Mouse (Mus musculus) embryo, embryonic 10 days (tissue): ENCODE measurements around the gene Clca2.

ENCODE experiments used
- DNase-seq: peaks from one replicate; pipeline ENCODE4 v3.0.0-alpha.2; 2015; ENCODE audit warnings: low spot score

Gene Clca2

DNA sequence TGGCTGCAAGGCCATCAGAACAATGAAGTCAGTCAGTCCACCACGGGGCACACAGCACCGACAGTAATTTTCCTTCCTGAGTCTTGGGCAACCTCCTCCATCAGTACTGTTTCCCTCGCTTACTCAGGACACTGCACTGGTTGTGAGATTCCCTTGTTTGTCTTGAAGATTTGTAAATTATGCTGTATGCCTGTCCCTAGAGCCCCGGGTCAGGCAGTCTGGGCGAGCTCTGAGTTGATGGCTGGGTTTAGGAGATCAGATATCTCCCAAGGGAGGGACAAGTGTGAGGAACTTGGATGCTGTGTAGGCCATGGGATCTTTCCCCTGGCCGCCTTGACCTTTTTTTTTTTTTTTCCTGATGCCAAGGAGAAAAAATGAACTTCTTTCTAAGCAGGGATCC is at the start of gene Clca2:
Clca2 (minus strand) TSS at position 153 of the 400 bp plus-strand sequence.
- DNase-seq: no peak

DNA sequence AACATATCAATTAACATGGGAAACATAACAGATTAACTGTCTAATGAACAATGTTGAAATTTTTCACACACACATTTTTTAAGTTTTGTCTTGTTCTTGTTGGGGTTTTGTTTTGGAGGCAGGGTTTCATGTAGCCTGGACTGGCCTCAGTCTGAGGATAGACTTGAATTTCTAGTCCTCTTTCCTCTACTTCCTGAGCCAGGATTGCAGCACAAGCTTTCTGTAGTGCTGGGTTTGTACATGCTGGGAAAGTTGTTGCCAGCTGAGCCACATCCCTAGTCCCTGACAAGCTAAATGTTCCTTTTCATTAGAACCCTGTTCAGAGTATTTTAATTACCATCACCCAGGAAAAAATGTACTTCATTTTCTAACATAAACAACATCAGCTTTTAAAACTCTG is 48.7 kb upstream of the Clca2 start:
- no peak for DNase-seq

DNA sequence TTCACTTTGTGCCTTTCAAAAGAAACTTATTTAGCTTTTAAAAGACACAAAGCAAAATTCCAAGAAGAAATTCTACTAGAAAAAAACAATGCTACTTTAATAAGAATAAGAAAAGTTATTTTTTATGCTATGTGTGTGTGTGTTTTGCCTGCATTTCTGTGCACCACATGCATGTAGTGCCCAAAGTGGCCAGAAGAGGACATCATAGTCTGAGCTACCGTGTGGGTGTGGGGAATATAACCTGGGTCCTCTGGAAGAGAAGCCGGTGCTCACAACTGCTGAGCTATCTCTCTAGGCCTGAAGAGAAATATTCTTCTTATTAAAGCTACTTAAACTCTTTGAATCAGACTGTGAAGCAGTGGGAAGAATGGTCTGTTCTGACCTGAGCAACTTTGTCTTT is 48.2 kb upstream of the Clca2 start:
- peak; percentile 35 for DNase-seq

DNA sequence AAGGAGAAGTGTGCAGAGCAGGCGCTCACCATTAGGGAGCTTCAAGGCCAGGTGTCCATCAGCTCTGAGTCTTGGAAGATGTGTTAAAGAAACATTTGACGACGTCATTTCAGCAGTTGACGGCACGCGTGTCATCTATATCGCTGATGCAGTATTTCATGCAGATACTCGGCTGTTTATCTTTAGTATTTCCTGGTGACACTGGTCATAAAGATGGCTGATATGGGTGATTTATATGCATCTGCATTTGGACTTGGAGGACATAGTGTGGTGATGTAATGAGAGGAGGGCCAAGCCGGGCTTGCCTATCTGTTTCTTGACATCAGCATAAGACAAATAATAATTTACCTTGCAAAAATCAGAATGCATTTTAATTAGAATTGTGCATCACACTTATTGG is 47.6 kb upstream of the Clca2 start:
- DNase-seq: no peak

DNA sequence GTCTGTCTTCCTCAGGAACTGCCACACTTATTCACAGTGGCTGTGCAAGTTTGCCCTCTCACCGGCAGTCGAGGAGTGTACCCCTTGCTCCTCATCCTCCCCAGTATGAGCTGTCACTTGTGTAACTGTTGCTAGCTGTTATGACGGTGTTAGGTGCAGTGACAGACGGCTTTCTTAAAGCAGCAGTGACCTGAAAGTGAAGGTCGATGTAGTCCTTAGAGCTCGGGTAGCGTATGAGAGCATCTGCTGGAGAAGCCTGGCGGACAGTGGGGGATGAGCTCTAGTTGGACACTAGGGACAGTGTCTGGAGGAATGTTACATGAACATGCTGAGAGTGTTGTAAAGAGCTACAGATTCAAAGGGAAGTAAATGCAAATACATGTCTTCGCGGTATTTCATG is 44.6 kb upstream of the Clca2 start:
- DNase-seq: no peak

DNA sequence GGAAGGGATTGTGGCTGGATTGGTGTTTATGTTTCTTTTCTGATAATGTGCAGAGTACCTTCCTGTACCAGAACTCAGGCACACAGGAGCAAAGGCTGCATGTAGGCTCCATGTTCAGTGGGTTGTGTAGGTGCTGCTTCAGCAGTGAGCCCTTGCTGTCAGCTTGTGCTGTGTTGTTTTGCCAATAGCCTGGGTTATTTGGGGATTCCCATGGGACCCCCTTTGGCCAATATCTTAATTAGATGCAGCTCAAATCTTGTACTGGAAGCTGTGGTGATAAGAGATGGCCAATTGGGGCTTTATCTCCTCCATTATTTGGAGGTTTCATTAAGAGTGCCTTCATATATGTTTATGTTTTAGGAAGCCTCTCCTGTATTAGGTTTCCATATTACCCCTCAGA is 43.7 kb upstream of the Clca2 start:
- DNase-seq: no peak

DNA sequence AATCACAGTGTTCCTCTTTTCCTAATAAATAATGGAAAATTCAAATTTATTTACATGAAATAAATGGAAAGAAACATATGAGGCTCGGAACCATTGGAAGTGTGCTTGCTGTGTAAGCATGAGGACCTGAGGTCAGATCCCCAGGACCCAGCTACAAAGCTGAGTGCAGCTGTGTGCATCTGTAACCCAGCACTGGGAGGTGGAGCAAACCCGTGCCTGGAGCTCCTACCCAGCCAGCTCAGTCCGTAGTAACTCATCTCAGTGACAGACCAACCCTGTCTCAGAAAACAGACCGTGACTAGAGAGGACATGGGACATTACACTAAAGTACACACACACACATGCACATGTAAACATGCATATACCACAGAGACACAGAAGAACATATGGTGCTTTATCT is 41.0 kb upstream of the Clca2 start:
- no peak for DNase-seq

DNA sequence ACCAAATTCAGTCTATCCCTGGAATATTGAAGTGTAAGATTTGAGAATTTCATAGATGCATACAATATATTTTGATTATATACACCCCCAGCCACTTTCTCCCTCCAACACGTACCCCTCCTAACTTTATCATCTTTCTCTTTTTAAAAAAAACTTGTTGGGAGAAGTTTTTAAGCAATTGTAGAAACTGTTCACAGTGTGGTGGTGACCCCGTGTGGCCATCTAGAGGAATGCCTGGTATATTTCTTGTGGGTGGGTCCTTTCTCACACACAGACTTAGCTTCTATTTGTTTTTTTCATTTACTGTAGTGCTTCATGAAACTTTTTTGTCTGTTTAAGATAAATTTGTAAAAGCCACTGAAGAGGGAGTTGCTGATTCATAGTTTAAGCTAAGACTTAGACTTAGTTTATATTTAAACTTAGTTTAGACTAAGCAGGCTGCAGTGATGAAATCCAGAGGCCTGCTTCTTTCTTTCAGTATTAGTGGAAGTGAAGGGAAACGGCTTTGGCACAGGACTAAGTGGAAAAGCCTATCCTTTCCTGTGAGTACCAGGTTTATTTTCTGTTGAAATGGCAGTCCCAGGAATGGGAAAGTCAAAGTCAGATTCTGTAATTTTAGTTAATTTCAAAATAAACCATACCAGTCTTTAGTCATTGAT is 32.1 kb upstream of the Clca2 start:
- peak; percentile 70 for DNase-seq

DNA sequence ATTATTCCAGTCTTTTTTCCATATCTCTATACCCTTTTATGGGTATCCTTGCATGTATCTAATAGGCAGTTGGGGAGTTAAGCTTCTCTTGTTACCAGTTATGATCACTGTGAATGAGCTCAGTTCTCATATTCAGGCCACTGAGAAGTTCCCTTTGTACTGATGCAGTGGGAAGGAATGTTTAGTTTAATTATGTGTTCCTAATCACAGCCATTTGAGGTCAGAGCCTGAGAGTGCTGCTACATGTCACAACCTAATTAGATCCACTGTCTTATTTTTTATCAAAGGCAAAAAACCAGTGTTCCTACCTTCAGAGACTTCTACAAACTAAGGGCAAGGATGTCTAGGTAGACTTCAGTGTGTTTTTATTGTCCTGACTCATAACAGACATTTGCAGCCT is 30.1 kb upstream of the Clca2 start:
- DNase-seq: no peak

DNA sequence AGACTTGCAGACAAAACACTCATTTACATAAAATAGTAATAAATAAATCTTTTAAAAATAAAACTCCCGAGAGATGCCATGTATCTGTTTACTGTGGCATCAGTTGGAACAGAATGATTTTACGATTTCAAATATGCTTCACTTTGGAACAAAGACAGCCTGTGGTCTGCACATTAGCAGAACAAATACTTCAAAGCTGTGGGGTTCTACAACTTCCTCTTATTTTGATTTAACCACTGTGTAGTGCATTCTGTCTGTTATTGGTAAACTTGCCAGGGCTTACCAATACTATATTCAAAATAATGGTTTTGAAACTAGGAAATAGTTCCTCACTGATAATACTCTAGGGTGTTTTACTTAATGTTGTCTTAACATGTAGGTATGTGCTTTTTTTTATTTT is 27.4 kb upstream of the Clca2 start:
- no peak for DNase-seq

DNA sequence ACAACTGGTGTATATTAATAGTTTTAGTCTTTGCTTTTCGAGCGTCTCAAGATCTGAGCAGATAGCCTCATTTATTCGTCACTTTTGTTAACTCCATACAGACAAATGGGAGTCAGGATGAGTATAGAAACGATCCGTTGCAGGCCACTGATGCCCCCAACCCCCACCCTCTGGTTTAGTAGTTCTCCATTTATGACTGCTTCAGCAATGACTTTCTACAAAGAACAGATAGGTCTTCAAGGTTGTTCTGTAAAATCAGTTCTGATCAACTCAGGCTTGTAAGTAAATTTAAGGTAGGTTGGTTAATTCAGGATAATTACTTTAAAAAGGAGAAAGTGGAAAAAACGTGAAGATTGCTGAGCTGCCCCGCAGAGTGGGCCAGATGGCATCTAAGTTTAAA is 20.2 kb upstream of the Clca2 start:
- no peak for DNase-seq

DNA sequence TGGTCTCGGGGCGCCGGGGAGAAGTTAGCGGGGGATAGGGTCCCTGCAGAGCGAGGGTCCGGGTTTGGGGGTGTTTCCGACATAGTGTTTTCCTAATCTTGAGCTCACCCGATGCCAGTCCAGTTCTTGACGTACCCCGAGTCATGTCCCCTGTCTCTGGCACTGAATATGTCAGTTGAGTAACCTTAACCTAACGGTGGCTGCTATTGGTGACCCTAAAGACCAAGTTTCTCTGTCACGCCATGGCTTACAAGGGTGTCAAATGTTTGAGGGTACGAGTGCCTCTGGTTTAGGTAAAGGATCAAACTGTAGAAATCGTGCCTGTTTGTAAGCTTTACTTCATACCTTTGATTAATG is 19.7 kb upstream of the Clca2 start:
- DNase-seq: no peak

DNA sequence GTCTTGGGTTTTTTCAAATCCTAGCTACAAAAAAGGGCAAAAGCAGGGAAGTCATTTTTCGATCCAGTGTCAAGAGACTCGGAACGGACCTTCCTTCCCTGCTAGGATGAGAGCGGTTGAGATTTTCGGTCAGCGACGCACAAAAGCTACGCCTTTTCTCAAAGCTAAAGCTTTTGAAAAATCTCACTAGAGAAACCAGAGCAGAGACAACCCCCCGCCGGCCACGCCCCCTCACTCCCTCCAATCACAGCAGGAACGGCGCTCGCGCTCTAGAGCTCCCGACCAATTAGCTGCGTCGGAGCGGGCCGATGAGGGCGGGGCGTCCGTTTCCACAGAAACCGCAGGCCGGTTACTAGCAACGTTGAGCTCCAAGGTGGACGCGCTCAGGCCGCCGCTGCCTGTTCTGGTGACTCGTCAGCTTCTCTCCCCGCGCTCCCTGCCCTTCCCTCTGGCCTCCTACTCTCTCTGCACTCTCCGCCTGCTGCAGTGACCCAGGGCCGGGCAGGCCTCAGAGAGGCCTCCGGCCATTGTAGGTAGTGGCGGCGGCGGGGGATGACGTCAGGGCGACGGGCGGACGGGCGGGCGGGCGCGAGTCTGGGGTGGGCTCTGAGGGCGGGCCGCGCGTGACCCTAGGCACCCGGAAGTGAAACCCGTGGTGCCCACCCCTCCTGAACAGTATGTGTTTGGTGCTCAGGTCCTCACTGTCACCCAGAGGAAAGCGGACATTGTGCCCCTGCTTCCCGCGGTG is 19.2 kb upstream of the Clca2 start, which contains the start of gene Odf2l:
Odf2l (plus strand) TSS at position 335 of the 748 bp plus-strand sequence.
- DNase-seq: peak; percentile 96

DNA sequence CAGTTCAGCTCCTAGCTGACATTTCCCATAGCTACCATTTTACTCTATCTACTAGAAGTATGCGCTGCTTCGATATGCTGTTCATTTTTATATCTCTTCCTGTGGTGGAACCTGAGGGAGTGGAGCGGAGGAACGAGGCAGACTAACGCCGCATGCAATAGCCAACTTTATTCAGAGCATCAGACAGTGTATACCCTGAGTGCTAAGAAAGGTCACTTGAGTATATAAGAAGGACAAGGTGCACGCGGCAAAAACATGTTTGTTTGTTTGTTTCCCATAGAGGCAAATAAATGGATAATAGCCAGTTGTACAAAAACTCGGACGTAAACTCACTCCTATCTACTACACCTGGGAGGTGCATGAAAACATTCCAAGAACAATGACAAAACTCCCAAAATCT is 18.4 kb upstream of the Clca2 start:
- no peak for DNase-seq

DNA sequence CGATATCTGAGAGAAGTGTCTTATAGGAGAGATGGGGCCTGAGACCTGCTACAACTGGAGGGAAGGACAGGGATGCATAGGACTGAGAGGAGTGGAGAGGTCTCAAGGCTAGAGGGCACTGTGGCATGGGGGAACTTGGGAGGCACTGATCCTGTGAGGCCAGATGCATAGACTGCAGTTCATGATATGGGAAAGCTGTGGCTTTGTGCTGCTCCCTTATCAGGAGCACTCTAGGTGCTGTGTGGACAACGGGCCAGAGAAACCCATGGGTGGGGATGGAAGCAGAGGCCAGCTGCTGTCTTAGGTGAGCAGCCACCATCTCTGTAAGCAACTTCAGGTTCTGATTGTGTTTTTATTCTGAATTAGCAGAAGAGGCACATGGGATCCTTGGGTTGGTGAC is 15.9 kb upstream of the Clca2 start:
- DNase-seq: no peak

DNA sequence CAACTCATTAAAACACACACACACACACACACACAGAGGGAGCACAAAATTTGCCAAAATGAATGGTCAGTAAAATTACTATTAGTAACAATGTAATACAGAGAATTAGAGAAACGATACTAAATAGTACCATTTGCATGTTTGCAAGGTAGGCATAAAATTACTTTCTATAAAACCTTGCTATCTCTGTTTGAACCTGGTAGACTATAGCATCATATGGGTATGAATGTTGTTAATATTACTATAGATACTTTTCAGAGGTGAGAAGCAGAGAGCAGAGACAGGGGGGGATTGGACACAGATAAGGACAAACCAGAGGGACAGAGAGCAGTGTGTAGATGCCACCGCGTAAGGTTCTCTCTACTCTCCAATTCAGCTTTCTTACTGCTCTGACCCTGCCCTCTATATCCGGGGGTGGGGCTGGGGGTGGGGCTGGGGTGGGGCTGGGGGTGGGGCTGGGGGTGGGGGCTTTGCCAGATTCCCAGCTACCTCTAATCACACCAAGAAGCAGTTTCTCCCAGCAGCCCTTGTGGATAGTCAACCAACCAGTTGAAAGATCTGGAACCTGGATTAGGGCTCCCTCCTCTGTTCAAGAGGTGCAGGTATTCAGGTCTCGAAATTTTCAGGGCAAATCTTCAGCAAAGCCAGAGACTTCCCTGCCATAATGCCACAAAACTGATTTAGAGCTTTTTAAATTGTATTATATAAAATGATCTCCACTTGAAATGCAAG is 6.7 kb upstream of the Clca2 start:
- DNase-seq: no peak

DNA sequence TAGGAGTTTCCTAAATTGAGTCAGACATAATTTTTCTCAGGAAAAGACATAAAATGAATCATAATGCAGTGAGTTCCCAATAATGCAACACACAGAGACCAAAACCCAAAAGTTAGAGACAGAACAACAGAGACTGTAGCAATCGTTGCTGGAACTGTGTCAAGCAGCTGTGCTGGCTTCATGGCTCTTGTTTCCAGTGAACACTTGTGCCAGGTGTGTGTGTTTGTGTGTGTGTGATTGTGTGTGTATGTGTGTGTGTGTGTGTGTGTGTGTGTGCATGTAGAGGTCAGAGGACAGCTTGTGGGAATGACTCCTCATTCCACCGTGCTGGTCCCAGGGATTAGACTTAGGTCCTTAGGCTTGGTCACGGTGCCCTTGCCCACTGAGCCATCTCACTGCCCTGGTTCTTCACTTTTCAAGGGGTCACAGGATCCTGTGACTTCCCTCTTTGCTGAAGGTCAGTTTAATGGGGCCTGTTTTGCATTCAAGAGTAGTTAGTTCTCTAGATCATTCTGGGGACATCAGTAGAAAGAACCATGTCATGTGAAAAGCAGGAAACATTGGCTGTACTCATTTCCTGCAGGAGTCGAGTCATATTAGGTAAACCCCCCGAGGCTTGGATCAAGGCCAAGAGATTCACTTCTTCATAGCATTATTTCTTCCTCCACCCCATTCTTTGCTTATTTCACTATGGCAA is 6.0 kb upstream of the Clca2 start:
- no peak for DNase-seq

DNA sequence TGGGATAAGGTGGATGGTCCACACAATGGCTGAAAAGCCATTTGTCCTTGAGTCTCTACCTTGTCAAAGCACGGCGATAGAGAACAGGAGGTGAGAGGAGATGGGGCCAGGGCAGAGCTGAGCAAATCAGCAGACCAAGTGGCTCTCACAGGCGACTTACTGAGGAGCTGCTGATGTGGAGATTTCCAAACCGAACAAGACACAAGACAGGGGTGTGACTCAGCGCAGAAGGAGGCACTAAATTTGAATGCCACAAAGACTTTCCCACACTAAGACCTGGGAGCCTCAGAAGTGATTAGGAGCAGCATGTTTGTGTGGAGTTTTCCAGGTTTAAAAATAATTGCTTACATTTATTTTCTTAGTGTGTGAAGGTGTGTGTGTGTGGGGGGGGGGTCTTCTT is 4.5 kb upstream of the Clca2 start:
- DNase-seq: no peak

DNA sequence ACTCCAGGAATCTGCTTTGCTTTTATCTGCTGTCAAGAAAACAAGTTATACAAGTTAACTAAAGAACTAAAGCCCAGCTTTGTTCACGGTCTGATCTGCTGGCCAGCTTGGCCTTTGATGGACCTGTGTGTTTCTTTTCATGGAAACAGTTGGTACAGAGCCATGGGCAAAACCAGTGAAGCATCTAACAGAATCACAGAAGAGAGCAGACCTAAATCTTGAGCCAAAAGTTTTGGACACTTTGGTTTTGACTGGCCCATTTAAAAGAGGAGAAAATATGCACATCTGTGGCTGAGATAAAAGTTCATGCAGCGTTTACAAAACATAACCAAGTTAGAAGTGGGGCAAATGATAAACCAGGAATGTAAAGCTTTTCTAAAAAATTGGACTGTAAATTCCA is 4.1 kb upstream of the Clca2 start:
- no peak for DNase-seq

DNA sequence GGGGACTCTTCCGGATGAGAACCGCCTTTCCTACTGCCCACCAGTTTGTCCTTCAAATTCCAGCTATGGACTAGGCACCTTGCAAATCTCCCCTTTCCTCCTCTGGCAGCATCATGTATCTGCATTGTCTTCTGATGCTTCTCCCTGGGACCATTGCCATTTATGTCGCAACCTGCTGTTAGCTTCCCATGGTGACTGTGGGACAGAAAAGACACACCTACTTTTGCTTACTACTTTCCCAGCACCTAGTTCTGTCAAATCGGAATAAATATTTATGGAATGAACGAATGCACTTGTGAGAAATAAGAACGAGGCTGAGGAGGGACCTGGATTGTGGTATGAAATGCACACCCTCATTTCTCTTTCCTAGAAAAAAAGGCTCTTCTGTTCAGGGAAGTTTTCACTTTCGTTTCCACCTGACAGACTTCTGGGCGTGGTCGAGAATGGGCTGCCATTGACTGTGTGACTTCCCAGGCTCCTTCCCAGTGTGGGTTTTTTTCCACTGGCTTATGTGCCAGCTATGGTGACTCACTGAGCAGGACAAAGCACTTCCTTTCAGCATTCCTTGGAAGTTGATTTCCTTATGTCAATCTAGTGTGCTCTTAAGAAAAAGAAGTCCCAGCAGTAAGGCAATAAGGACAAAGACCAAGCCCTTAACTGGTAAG is 2.8 kb upstream of the Clca2 start:
- no peak for DNase-seq

DNA sequence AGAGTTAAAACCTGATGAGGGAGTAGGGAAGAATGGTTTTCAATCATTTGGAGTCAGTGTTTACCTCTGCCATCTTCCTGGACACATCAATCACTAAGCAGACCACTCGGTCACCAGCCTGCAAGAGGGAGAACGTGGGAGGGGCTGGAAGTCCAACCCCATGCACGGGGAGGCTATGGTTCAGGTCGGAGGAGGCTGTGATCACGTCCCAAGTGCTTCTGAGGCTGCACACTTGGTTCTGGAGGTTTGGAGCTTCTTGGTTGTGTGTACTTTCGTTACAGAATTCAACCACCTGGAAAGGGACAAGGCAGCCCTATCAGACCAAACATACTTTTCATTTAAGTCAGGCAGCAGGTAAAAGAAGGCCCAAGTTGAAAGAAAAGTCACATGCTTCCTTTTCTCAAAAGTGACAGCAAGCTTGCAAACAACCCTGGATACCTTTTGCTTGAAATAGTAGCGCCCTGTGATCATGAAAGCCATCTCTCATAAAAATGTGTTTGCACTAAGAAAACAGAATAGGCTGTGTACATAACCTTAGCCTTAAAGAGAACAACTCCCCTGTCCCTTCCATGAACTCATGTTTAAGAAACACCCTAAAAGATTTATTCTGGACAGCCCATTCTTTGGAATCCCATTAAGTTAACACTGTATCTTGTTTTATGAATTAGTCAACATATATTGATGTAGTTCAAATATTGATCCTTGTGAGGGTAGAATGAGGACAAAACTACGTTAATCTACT is 11.2 kb downstream of the Clca2 start:
- DNase-seq: no peak
